Mouse (Mus musculus) hindbrain, embryonic 15.5 days (tissue): ENCODE measurements at regions not wholly inside any gene's neighbourhood (a gene's known extent, or its start where the extent isn't known, plus 50 kb on each side); places are given as distances from the start of the nearest gene placed in this dataset.

Experiments used
- ATAC-seq: fragments of 200-750 bp; cut with Nextera tagmentation; 2 replicates; pipeline ENCODE4 v1.8.0; 2017; ENCODE audit warnings: low read depth, moderate number of reproducible peaks, moderate TSS enrichment; ENCODE audit not compliant: low FRiP score
- H3K27ac ChIP-seq: fragments of 300-500 bp; sonication (generic); replicated peaks from 2 replicates; pipeline ENCODE4 v1.5.1; 2015; ENCODE audit warnings: mild to moderate bottlenecking, inconsistent platforms
- H3K27me3 ChIP-seq: fragments of 300-500 bp; sonication (generic); 2 replicates; pipeline ENCODE4 v1.6.1; 2015; ENCODE audit warnings: control low read depth, inconsistent platforms
- H3K36me3 ChIP-seq: fragments of 300-500 bp; sonication (generic); 2 replicates; pipeline ENCODE4 v1.6.1; 2015; ENCODE audit warnings: control low read depth, inconsistent platforms
- H3K4me1 ChIP-seq: fragments of 300-500 bp; sonication (generic); replicated peaks from 2 replicates; pipeline ENCODE4 v1.6.1; 2015; ENCODE audit warnings: control low read depth, inconsistent platforms
- H3K4me2 ChIP-seq: fragments of 300-500 bp; sonication (generic); 2 replicates; pipeline ENCODE4 v1.6.1; 2015; ENCODE audit warnings: moderate library complexity, mild to moderate bottlenecking, inconsistent platforms
- H3K4me3 ChIP-seq: fragments of 300-500 bp; sonication (generic); 2 replicates; pipeline ENCODE4 v1.5.1; 2015; ENCODE audit warnings: mild to moderate bottlenecking, inconsistent platforms
- H3K9ac ChIP-seq: fragments of 300-500 bp; sonication (generic); 2 replicates; pipeline ENCODE4 v1.6.1; 2015; ENCODE audit warnings: inconsistent platforms
- H3K9me3 ChIP-seq: fragments of 300-500 bp; sonication (generic); 2 replicates; pipeline ENCODE4 v1.6.1; 2016; ENCODE audit warnings: control low read depth, inconsistent platforms
- WGBS: fragments of 180-500 bp; shearing (Covaris S2); methylation state at CpG from one replicate; pipeline ENCODE4 v1.1.7; 2015; 5-methylcytosine and 5-hydroxymethylcytosine counted together

- Histone ChIP-seq H3K4me2 (no peak overlapping the region), H3K36me3 (no peaks in the 10 kb centered on the region), H3K4me1 (no peaks in the 10 kb centered on the region), H3K27ac (no peak overlapping the region), H3K9ac (no peak overlapping the region), H3K4me3 (no peak overlapping the region), H3K27me3 (no peaks in the 10 kb centered on the region), H3K9me3 (no peaks in the 10 kb centered on the region)
- WGBS: 27% methylated on average over 4 of the region's 4 CpGs
- peak; percentile 89 for ATAC-seq
Observed at GRCm38 (mm10) chr16:65720953-65721352, 94.1 kb upstream of the Vgll3 start.

GRCm38 (mm10) chr16:65725559-65726269 is 89.3 kb upstream of the Vgll3 start:
- H3K27ac ChIP-seq: no peak overlapping the region
- H3K4me3 ChIP-seq: no peak overlapping the region
- H3K4me2 ChIP-seq: no peak overlapping the region
- no peaks in the 10 kb centered on the region for H3K36me3 ChIP-seq
- ATAC-seq: no peak
- 0 out of 2 replicates have a peak, but pooled peaks cover 3% of the 10 kb centered on the region for H3K4me1 ChIP-seq
- no peaks in the 10 kb centered on the region for H3K9me3 ChIP-seq
- no peaks in the 10 kb centered on the region for H3K27me3 ChIP-seq
- 83% methylated on average over 5 of the region's 5 CpGs for WGBS
- H3K9ac ChIP-seq: no peak overlapping the region

GRCm38 (mm10) chr16:65726289-65726688 is 88.8 kb upstream of the Vgll3 start:
- Histone ChIP-seq H3K36me3 (no peaks in the 10 kb centered on the region), H3K4me2 (no peak overlapping the region), H3K27ac (no peak overlapping the region), H3K9ac (no peak overlapping the region), H3K9me3 (no peaks in the 10 kb centered on the region), H3K4me3 (no peak overlapping the region), H3K4me1 (0 out of 2 replicates have a peak, but pooled peaks cover 3% of the 10 kb centered on the region), H3K27me3 (no peaks in the 10 kb centered on the region)
- 59% methylated on average over 3 of the region's 3 CpGs for WGBS
- no peak for ATAC-seq

- Histone ChIP-seq H3K9ac (no peak overlapping the region), H3K36me3 (no peaks in the 10 kb centered on the region), H3K4me2 (no peak overlapping the region; the same call in 1 of the 2 replicates), H3K4me3 (no peak overlapping the region), H3K9me3 (no peaks in the 10 kb centered on the region), H3K27ac (no peak overlapping the region), H3K27me3 (no peaks in the 10 kb centered on the region), H3K4me1 (0 out of 2 replicates have a peak, but pooled peaks cover 3% of the 10 kb centered on the region)
- peak; percentile 63; the same call in 1 of the 2 replicates for ATAC-seq
- WGBS: 45% methylated on average over 4 of the region's 4 CpGs
Observed at GRCm38 (mm10) chr16:65729322-65729721, 85.7 kb upstream of the Vgll3 start.

DNA sequence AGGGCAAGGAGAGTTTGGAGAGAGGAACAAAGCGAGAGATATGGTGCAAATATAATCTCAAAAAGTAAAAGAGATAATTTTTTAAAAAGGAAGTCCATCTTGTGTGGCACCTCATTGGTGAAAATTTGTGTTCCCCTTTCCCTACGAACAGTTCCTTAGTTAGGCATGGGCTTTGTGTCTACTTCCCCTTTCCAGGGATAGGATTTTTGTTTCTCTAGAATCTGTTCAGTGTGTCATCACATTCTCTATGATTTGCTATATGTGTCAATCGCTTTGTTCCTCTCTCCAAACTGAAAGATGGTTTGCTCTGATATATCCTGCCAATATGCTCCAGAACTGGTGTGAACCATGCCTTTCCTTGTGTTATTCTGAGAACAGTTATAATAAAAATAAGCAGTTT is 75.4 kb upstream of the Vgll3 start:
- 88% methylated on average over 3 of the region's 3 CpGs for WGBS
- Histone ChIP-seq H3K4me2 (no peak overlapping the region), H3K36me3 (no peaks in the 10 kb centered on the region), H3K27ac (no peak overlapping the region), H3K9me3 (no peaks in the 10 kb centered on the region), H3K9ac (no peak overlapping the region), H3K4me3 (no peak overlapping the region), H3K4me1 (no peaks in the 10 kb centered on the region), H3K27me3 (no peaks in the 10 kb centered on the region)
- ATAC-seq: no peak

DNA sequence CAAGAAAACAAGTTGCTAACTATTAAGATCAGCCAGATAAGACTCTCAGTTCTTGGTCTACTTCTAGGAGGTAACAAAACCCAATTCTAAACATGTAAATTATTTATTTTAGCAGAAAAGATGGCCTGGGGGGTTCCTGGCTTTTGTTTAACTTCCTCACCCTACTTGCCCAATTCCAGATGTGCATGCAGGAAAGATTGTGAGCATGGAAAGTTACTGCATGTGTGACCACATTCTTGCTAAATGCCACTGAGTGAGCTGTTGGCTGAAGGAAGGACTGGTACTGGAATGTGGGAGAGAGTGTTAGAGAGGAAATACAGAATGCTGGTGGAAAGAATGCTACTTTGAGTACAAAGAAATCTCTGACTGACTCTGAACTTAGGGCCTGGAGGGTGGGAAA is 72.1 kb upstream of the Vgll3 start:
- no peak for ATAC-seq
- H3K36me3 ChIP-seq: no peaks in the 10 kb centered on the region
- H3K27ac ChIP-seq: no peak overlapping the region
- no peak overlapping the region for H3K4me3 ChIP-seq
- no peaks in the 10 kb centered on the region for H3K9me3 ChIP-seq
- no peak overlapping the region for H3K4me2 ChIP-seq
- H3K27me3 ChIP-seq: no peaks in the 10 kb centered on the region
- no peak overlapping the region for H3K9ac ChIP-seq
- H3K4me1 ChIP-seq: no peaks in the 10 kb centered on the region

- no peaks in the 10 kb centered on the region for H3K4me1 ChIP-seq
- no peaks in the 10 kb centered on the region for H3K9me3 ChIP-seq
- H3K27me3 ChIP-seq: no peaks in the 10 kb centered on the region
- no peak overlapping the region for H3K4me3 ChIP-seq
- H3K4me2 ChIP-seq: no peak overlapping the region
- no peaks in the 10 kb centered on the region for H3K36me3 ChIP-seq
- WGBS: 17% methylated on average over 2 of the region's 2 CpGs
- no peak for ATAC-seq
- H3K27ac ChIP-seq: no peak overlapping the region
- H3K9ac ChIP-seq: no peak overlapping the region
Observed at GRCm38 (mm10) chr16:65755667-65756066, 59.4 kb upstream of the Vgll3 start.
